Mouse (Mus musculus) C2C12 (cell line): ENCODE results near the gene Pltp. TPM values are rescaled to one million over a fixed set of nuclear protein-coding genes. Genes with fewer than 3 reads are reported as not detected.

Experiments used
- H3K27me3 ChIP-seq: one replicate; pipeline ENCODE4 v1.6.1; 2011; ENCODE audit not compliant: control insufficient read depth, insufficient read depth, insufficient read length
- H3K36me3 ChIP-seq: one replicate; pipeline ENCODE4 v1.6.1; 2011; ENCODE audit not compliant: control insufficient read depth, insufficient read depth
- H3K4me3 ChIP-seq: one replicate; pipeline ENCODE4 v1.5.1; 2011; ENCODE audit warnings: mild to moderate bottlenecking, control low read depth; ENCODE audit not compliant: poor library complexity, insufficient read depth, severe bottlenecking
- H3K79me2 ChIP-seq: one replicate; pipeline ENCODE4 v1.6.1; 2011; ENCODE audit not compliant: control insufficient read depth, insufficient read depth
- H3K79me3 ChIP-seq: one replicate; pipeline ENCODE4 v1.6.1; 2011; ENCODE audit warnings: low read depth, control low read depth
- H3ac ChIP-seq: one replicate; pipeline ENCODE3; 2011; ENCODE audit warnings: low read depth; ENCODE audit not compliant: control insufficient read depth, insufficient read length
- CEBPB ChIP-seq: IDR thresholded peaks from one replicate; pipeline ENCODE4 v1.6.1; 2011; ENCODE audit warnings: low read depth, mild to moderate bottlenecking, control low read depth, moderate library complexity
- CTCF ChIP-seq: IDR thresholded peaks from one replicate; pipeline ENCODE4 v1.5.1; 2011; ENCODE audit not compliant: control insufficient read depth, insufficient read depth, insufficient read length
- FOSL1 ChIP-seq: IDR thresholded peaks from one replicate; pipeline ENCODE4 v1.8.0; 2011; ENCODE audit warnings: mild to moderate bottlenecking, low read length; ENCODE audit not compliant: poor library complexity, insufficient read depth, severe bottlenecking
- MAX ChIP-seq: IDR thresholded peaks from one replicate; pipeline ENCODE4 v1.6.1; 2011; ENCODE audit warnings: mild to moderate bottlenecking, control low read depth
- MYOD1 ChIP-seq: IDR thresholded peaks from one replicate; pipeline ENCODE4 v1.6.1; 2011; ENCODE audit warnings: low read depth; ENCODE audit not compliant: control insufficient read depth, insufficient read length
- MYOG ChIP-seq: IDR thresholded peaks from one replicate; pipeline ENCODE4 v1.6.1; 2011; ENCODE audit not compliant: control insufficient read depth, insufficient read length; ENCODE audit errors: extremely low read depth
- USF1 ChIP-seq: IDR thresholded peaks from one replicate; pipeline ENCODE4 v1.6.1; 2011; ENCODE audit warnings: low read depth, mild to moderate bottlenecking, control low read depth, moderate library complexity
- polyA plus RNA-seq: library from polyadenylated mRNA; unstranded; fragments of >200 nt; fragmentation: generic; extraction: Trizol; gene quantifications from one replicate; pipeline ENCODE4 v1.2.1, GENCODE M21; 2012; ENCODE audit warnings: missing spikeins

Pltp gene
- polyA plus RNA-seq, 1 experiment: 13.3 TPM

GRCm38 (mm10) chr2:164891908-164892695 is 34.6 kb upstream of the Pltp start:
- H3K79me2 ChIP-seq: no peaks in the 10 kb centered on the region
- H3K79me3 ChIP-seq: no peaks in the 10 kb centered on the region
- no peak overlapping the region for H3ac ChIP-seq
- H3K4me3 ChIP-seq: no peak overlapping the region
- no peak for TF ChIP-seq MYOD1
- TF ChIP-seq CEBPB: no peak
- TF ChIP-seq MAX: no peak
- no peak for TF ChIP-seq FOSL1
- no peak for TF ChIP-seq USF1
- TF ChIP-seq CTCF: no peak
- TF ChIP-seq MYOG: no peak
- no peaks in the 10 kb centered on the region for H3K27me3 ChIP-seq
- peaks cover 97% of the 10 kb centered on the region for H3K36me3 ChIP-seq

- Histone ChIP-seq H3K36me3 (peaks cover 97% of the 10 kb centered on the region), H3K79me3 (no peaks in the 10 kb centered on the region), H3ac (no peak overlapping the region), H3K4me3 (no peak overlapping the region), H3K27me3 (no peaks in the 10 kb centered on the region), H3K79me2 (no peaks in the 10 kb centered on the region)
- TF ChIP-seq MAX (no peak), MYOD1 (no peak), FOSL1 (no peak), CTCF (no peak), USF1 (no peak), MYOG (no peak), CEBPB (no peak)
Measured at GRCm38 (mm10) chr2:164891056-164891834, 33.7 kb upstream of the Pltp start.

- Histone ChIP-seq H3K79me2 (no peaks in the 10 kb centered on the region), H3ac (no peak overlapping the region), H3K36me3 (peaks cover 97% of the 10 kb centered on the region), H3K4me3 (no peak overlapping the region), H3K27me3 (no peaks in the 10 kb centered on the region), H3K79me3 (no peaks in the 10 kb centered on the region)
- TF ChIP-seq MAX: no peak
Measured at GRCm38 (mm10) chr2:164890411-164891049, 33.0 kb upstream of the Pltp start.

- Histone ChIP-seq H3ac (no peak overlapping the region), H3K36me3 (peaks cover 98% of the 10 kb centered on the region), H3K4me3 (no peak overlapping the region), H3K79me3 (no peaks in the 10 kb centered on the region), H3K79me2 (no peaks in the 10 kb centered on the region), H3K27me3 (no peaks in the 10 kb centered on the region)
- TF ChIP-seq FOSL1 (no peak), MYOG (no peak), CTCF (no peak), USF1 (no peak), CEBPB (no peak), MAX (no peak), MYOD1 (no peak)
Measured at GRCm38 (mm10) chr2:164889960-164890359, 32.4 kb upstream of the Pltp start.

GRCm38 (mm10) chr2:164888996-164889395 is 31.5 kb upstream of the Pltp start:
- no peaks in the 10 kb centered on the region for H3K79me2 ChIP-seq
- no peaks in the 10 kb centered on the region for H3K27me3 ChIP-seq
- no peaks in the 10 kb centered on the region for H3K79me3 ChIP-seq
- no peak for TF ChIP-seq CEBPB
- no peak for TF ChIP-seq USF1
- TF ChIP-seq FOSL1: no peak
- no peak for TF ChIP-seq CTCF
- no peak for TF ChIP-seq MYOG
- no peak for TF ChIP-seq MAX
- TF ChIP-seq MYOD1: no peak
- no peak overlapping the region for H3ac ChIP-seq
- H3K36me3 ChIP-seq: peaks cover 89% of the 10 kb centered on the region
- H3K4me3 ChIP-seq: no peak overlapping the region
